Comparison of ENCODE assay signal across 11 mouse cellular contexts in the genomic region with DNA sequence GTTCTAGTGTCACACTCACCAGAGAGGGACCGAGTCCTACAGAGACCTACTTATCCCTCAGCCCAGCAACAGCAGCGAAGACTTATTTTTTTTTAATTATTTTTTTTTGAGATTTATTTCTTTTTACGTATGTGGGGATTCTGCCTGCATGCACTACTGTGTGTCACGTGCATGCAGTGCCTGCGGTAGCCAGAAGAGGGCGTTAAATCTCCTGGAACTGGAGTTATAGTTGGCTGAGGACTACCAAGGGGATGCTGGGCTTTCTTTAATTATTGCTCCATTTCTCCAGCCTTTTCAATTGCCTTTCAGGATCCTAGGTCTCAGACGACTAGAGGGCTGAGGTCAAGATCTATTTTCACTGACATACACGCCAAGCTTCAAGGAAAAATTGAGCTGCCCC. TPM values are rescaled to one million over a fixed set of nuclear protein-coding genes. Genes with fewer than 3 reads are reported as not detected.
DNase-seq lines count a peak whose midpoint lies in the region; ATAC-seq and TF ChIP-seq lines count a peak whose summit lies in the region.
"Had no signal": no experiment of that assay in that cellular context is flagged by ENCODE, and none has a peak within 500 bp of the region (broad histone marks: within the 10 kb centered on the region; RNA-seq: fewer than 3 reads in every experiment).

No protein-coding gene starts in this region.

- DNase-seq in forebrain, embryonic 14.5 days (ENCODE audit: low spot score) = peak; percentile 46
- DNase-seq in midbrain, embryonic 11.5 days (ENCODE audit: low spot score, missing footprints) = peak; percentile 89
- peak; percentile 24 for DNase-seq in Muller cell, postnatal 12 days (ENCODE audit: inconsistent ontology term)
- peak; percentile 55 for DNase-seq in gastrocnemius, postnatal 14 days

- H3K36me3 ChIP-seq in forebrain, embryonic 14.5 days (ENCODE audit: control insufficient read depth, insufficient read depth, low read length) = peaks cover under 1% of the 10 kb centered on the region; the same call in 1 of the 2 replicates
- peaks cover 11% of the 10 kb centered on the region for H3K36me3 ChIP-seq in forebrain, embryonic 13.5 days (ENCODE audit: poor library complexity, severe bottlenecking)
- no peaks in the 10 kb centered on the region for H3K36me3 ChIP-seq in midbrain, embryonic 11.5 days (ENCODE audit: control insufficient read depth, insufficient read depth, low read length)
- no peaks in the 10 kb centered on the region for H3K36me3 ChIP-seq in midbrain, embryonic 16.5 days (ENCODE audit: control insufficient read depth, insufficient read depth, low read length)
- peaks cover 8% of the 10 kb centered on the region; the same call in 1 of the 2 replicates for H3K36me3 ChIP-seq in small intestine, adult 2 months (ENCODE audit: control insufficient read depth, insufficient read depth, low read length)

- peak; percentile 57; the same call in 1 of the 2 replicates for TF ChIP-seq CTCF in small intestine, adult 2 months (IDR thresholded peaks at IDR 0.05; ENCODE audit: extremely low read depth, insufficient read length, insufficient replicate concordance, low read depth, low read length)

- TF ChIP-seq POLR2A in small intestine, adult 2 months (IDR thresholded peaks at IDR 0.05; ENCODE audit: low read depth, low read length) = no peak

- H3K9ac ChIP-seq in forebrain, embryonic 14.5 days (ENCODE audit: low read length) = no peak overlapping the region
- H3K9ac ChIP-seq in forebrain, embryonic 13.5 days = no peak overlapping the region
- H3K9ac ChIP-seq in midbrain, embryonic 11.5 days (ENCODE audit: low read length) = no peak overlapping the region
- H3K9ac ChIP-seq in midbrain, embryonic 16.5 days (ENCODE audit: low read depth, low read length) = no peak overlapping the region
- H3K9ac ChIP-seq: midbrain, embryonic 12.5 days had no signal

- ATAC-seq in forebrain, embryonic 14.5 days = no peak
- ATAC-seq in forebrain, embryonic 13.5 days = no peak
- ATAC-seq in midbrain, embryonic 11.5 days (ENCODE audit: low FRiP score) = no peak
- no peak for ATAC-seq in midbrain, embryonic 16.5 days
- no peak for ATAC-seq in megakaryocyte, adult 5-6 weeks (ENCODE audit: poor library complexity, severe bottlenecking)

- WGBS in forebrain, embryonic 14.5 days = 58% methylated on average over 8 of the region's 8 CpGs
- 50% methylated on average over 8 of the region's 8 CpGs for WGBS in forebrain, embryonic 13.5 days
- WGBS in midbrain, embryonic 11.5 days = 62% methylated on average over 8 of the region's 8 CpGs
- 53% methylated on average over 8 of the region's 8 CpGs for WGBS in midbrain, embryonic 16.5 days
- WGBS in small intestine, adult 2 months = 80% methylated on average over 8 of the region's 8 CpGs

- intact Hi-C loops in gastrocnemius, postnatal 14 days (cut with DNase I; ENCODE audit: low total_unique reads) = no loop called here

- H3K4me2 ChIP-seq in forebrain, embryonic 14.5 days (ENCODE audit: low read length) = no peak overlapping the region
- H3K4me2 ChIP-seq in forebrain, embryonic 13.5 days = no peak overlapping the region
- H3K4me2 ChIP-seq in midbrain, embryonic 11.5 days = no peak overlapping the region
- H3K4me2 ChIP-seq in midbrain, embryonic 16.5 days (ENCODE audit: low read length) = no peak overlapping the region
- H3K4me2 ChIP-seq: midbrain, embryonic 12.5 days had no signal

- no peaks in the 10 kb centered on the region for H3K9me3 ChIP-seq in forebrain, embryonic 14.5 days (replicated peaks; ENCODE audit: control insufficient read depth, low read length)
- H3K9me3 ChIP-seq in forebrain, embryonic 13.5 days (replicated peaks) = no peaks in the 10 kb centered on the region
- no peaks in the 10 kb centered on the region for H3K9me3 ChIP-seq in midbrain, embryonic 11.5 days (ENCODE audit: control insufficient read depth, low read length)
- H3K9me3 ChIP-seq in midbrain, embryonic 16.5 days (replicated peaks; ENCODE audit: control insufficient read depth, low read length, poor library complexity, severe bottlenecking) = no peaks in the 10 kb centered on the region
- H3K9me3 ChIP-seq: midbrain, embryonic 12.5 days had no signal

- H3K27me3 ChIP-seq in forebrain, embryonic 14.5 days (replicated peaks; ENCODE audit: control insufficient read depth, insufficient read depth, low read length) = no peaks in the 10 kb centered on the region
- H3K27me3 ChIP-seq in forebrain, embryonic 13.5 days = no peaks in the 10 kb centered on the region
- no peaks in the 10 kb centered on the region for H3K27me3 ChIP-seq in midbrain, embryonic 11.5 days (ENCODE audit: control insufficient read depth, insufficient read depth, low read length)
- no peaks in the 10 kb centered on the region for H3K27me3 ChIP-seq in midbrain, embryonic 16.5 days (ENCODE audit: control insufficient read depth, insufficient read depth, low read depth, low read length)
- no peaks in the 10 kb centered on the region for H3K27me3 ChIP-seq in small intestine, adult 2 months (ENCODE audit: control insufficient read depth, insufficient read depth, low read length)
- H3K27me3 ChIP-seq: midbrain, embryonic 12.5 days had no signal

- no peak overlapping the region for H3K27ac ChIP-seq in forebrain, embryonic 14.5 days (ENCODE audit: low read depth, low read length)
- no peak overlapping the region for H3K27ac ChIP-seq in forebrain, embryonic 13.5 days
- no peak overlapping the region for H3K27ac ChIP-seq in midbrain, embryonic 11.5 days (ENCODE audit: low read depth, low read length)
- H3K27ac ChIP-seq in midbrain, embryonic 16.5 days (ENCODE audit: low read length) = no peak overlapping the region
- H3K27ac ChIP-seq in small intestine, adult 2 months (ENCODE audit: insufficient read depth, low read depth, low read length) = no peak overlapping the region
- H3K27ac ChIP-seq: midbrain, embryonic 12.5 days had no signal

- no peak overlapping the region for H3K4me3 ChIP-seq in forebrain, embryonic 14.5 days (ENCODE audit: low read depth, low read length)
- H3K4me3 ChIP-seq in forebrain, embryonic 13.5 days = no peak overlapping the region
- H3K4me3 ChIP-seq in midbrain, embryonic 11.5 days (ENCODE audit: low read depth, low read length) = no peak overlapping the region
- H3K4me3 ChIP-seq in midbrain, embryonic 16.5 days (ENCODE audit: low read depth, low read length) = no peak overlapping the region
- no peak overlapping the region for H3K4me3 ChIP-seq in small intestine, adult 2 months (ENCODE audit: low read depth, low read length)
- H3K4me3 ChIP-seq: midbrain, embryonic 12.5 days had no signal

- H3K4me1 ChIP-seq in forebrain, embryonic 14.5 days (ENCODE audit: control insufficient read depth, insufficient read depth, low read length) = no peaks in the 10 kb centered on the region
- no peaks in the 10 kb centered on the region for H3K4me1 ChIP-seq in forebrain, embryonic 13.5 days
- no peaks in the 10 kb centered on the region for H3K4me1 ChIP-seq in midbrain, embryonic 11.5 days (ENCODE audit: control insufficient read depth, insufficient read depth, low read length)
- no peaks in the 10 kb centered on the region for H3K4me1 ChIP-seq in midbrain, embryonic 16.5 days (ENCODE audit: control insufficient read depth, insufficient read depth, low read length)
- peaks cover 17% of the 10 kb centered on the region for H3K4me1 ChIP-seq in small intestine, adult 2 months (ENCODE audit: control insufficient read depth, insufficient read depth, insufficient read length, low read length)
- H3K4me1 ChIP-seq: midbrain, embryonic 12.5 days had no signal

RNA-seq across cellular contexts. Expression of a gene that starts 40.4 kb away (rescaled TPM):
- polyA plus RNA-seq in forebrain, embryonic 14.5 days (2014; fragmentation: Nextera tagmentation; extraction: Ambion mirVana) = not detected in 2 replicates
- polyA plus RNA-seq in forebrain, embryonic 13.5 days (2015; fragmentation: Nextera tagmentation; extraction: Ambion mirVana) = not detected in 2 replicates
- polyA plus RNA-seq in midbrain, embryonic 11.5 days (2014; fragmentation: Nextera tagmentation; extraction: Ambion mirVana) = not detected in 2 replicates
- not detected in 2 replicates for polyA plus RNA-seq in midbrain, embryonic 16.5 days (2015; fragmentation: Nextera tagmentation; extraction: Ambion mirVana)
- total RNA-seq in gastrocnemius, postnatal 14 days (2021) = not detected
- polyA plus RNA-seq in small intestine, adult 2 months (2012; rRNA removed) = not detected in 2 replicates
- not detected in 2 replicates for total RNA-seq in megakaryocyte, adult 5-6 weeks (2015)
- not detected in 2 replicates for total RNA-seq in megakaryocyte, adult 5-6 weeks (2017)
- total RNA-seq: adrenal gland, adult 18-20 months had no signal
- polyA plus RNA-seq: heart, embryonic 16.5 days; midbrain, embryonic 12.5 days had no signal

Comparison
In these comparisons a context has a peak if more than half of its experiments do, and no peak if none do; other contexts are left out.
1. DNase-seq: peak in every context shown above with its lines; median percentile 89 in midbrain, embryonic 11.5 days; 55 in gastrocnemius, postnatal 14 days; 46 in forebrain, embryonic 14.5 days; 24 in Muller cell, postnatal 12 days.